In the genomic region with DNA sequence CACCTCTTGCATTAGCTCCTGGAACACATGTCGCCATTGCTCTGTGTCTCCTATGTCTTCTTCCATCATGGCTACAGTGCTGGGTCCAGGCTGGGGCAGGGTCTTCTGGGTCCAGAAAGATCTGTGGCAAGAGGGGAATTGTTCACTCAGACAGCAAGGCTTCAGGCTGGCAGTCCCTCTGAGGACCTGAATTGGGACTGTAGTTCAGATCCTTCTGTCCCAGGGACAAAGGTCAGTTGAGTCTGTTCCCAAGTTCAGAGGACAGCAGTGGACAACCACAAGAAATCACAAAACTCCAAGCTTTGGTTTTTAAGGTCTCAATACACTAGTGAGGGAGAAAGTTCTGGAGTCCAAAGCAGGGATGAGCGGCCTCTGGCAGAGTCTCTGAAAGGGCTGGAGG, we compare ENCODE assay signal across 31 mouse cellular contexts. TPM values are rescaled to one million over a fixed set of nuclear protein-coding genes. Genes with fewer than 3 reads are reported as not detected.
DNase-seq lines count a peak whose midpoint lies in the region; ATAC-seq and TF ChIP-seq lines count a peak whose summit lies in the region.
"Had no signal": no experiment of that assay in that cellular context is flagged by ENCODE, and none has a peak within 500 bp of the region (broad histone marks: within the 10 kb centered on the region; RNA-seq: fewer than 3 reads in every experiment).

No protein-coding gene starts in this region.

- no peaks in the 10 kb centered on the region for H3K27me3 ChIP-seq in heart, adult 2 months (ENCODE audit: control insufficient read depth, insufficient read depth, low read length)
- H3K27me3 ChIP-seq in liver, adult 2 months (ENCODE audit: control insufficient read depth, insufficient read depth, low read length), result no peaks in the 10 kb centered on the region
- H3K27me3 ChIP-seq in liver, embryonic 12.5 days (replicated peaks), result no peaks in the 10 kb centered on the region; the same call in 1 of the 2 replicates
- no peaks in the 10 kb centered on the region for H3K27me3 ChIP-seq in liver, postnatal 0 days (ENCODE audit: insufficient read depth, low read length)
- H3K27me3 ChIP-seq: embryonic facial prominence, embryonic 15.5 days; forebrain, embryonic 15.5 days; hindbrain, embryonic 12.5 days; intestine, embryonic 15.5 days; kidney, embryonic 15.5 days; limb, embryonic 13.5 days; lung, embryonic 15.5 days; midbrain, embryonic 13.5 days; neural tube, embryonic 13.5 days; Patski had no signal

- ATAC-seq in liver, embryonic 12.5 days, result no peak
- no peak for ATAC-seq in liver, postnatal 0 days
- ATAC-seq: forebrain, embryonic 15.5 days; hindbrain, postnatal 0 days; intestine, embryonic 15.5 days; midbrain, embryonic 13.5 days; Patski had no signal

- H3K4me3 ChIP-seq in heart, adult 2 months, result peak overlapping the region; percentile 57
- peak overlapping the region; percentile 72 for H3K4me3 ChIP-seq in liver, adult 2 months (ENCODE audit: insufficient read depth, low read depth, low read length)
- H3K4me3 ChIP-seq in liver, embryonic 12.5 days, result peak overlapping the region; percentile 27
- peak overlapping the region; percentile 42 for H3K4me3 ChIP-seq in liver, postnatal 0 days (ENCODE audit: low read depth, low read length)
- H3K4me3 ChIP-seq: embryonic facial prominence, embryonic 10.5 days; embryonic facial prominence, embryonic 15.5 days; forebrain, embryonic 15.5 days; hindbrain, embryonic 12.5 days; intestine, embryonic 15.5 days; kidney, embryonic 15.5 days; limb, embryonic 13.5 days; lung, embryonic 15.5 days; midbrain, embryonic 13.5 days; neural tube, embryonic 13.5 days had no signal

- intact Hi-C loops in heart, adult 2 months (cut with DNase I), result no loop called here
- intact Hi-C loops in heart, postnatal 36 days (cut with DNase I), result no loop called here

- H3K79me2 ChIP-seq in heart, adult 2 months (replicated peaks; ENCODE audit: control insufficient read depth, insufficient read depth, low read length), result no peaks in the 10 kb centered on the region
- peaks cover 9% of the 10 kb centered on the region; the same call in 1 of the 2 replicates for H3K79me2 ChIP-seq in liver, adult 2 months (ENCODE audit: control insufficient read depth, insufficient read depth, low read length)

- peaks cover 3% of the 10 kb centered on the region for H3K4me1 ChIP-seq in heart, adult 2 months (ENCODE audit: control insufficient read depth, insufficient read depth, low read length)
- H3K4me1 ChIP-seq in liver, adult 2 months (ENCODE audit: control insufficient read depth, insufficient read depth, low read length), result peaks cover 31% of the 10 kb centered on the region
- H3K4me1 ChIP-seq in liver, embryonic 12.5 days, result peaks cover 9% of the 10 kb centered on the region
- H3K4me1 ChIP-seq in liver, postnatal 0 days (ENCODE audit: insufficient read depth), result peaks cover 6% of the 10 kb centered on the region
- H3K4me1 ChIP-seq: embryonic facial prominence, embryonic 10.5 days; embryonic facial prominence, embryonic 15.5 days; forebrain, embryonic 15.5 days; hindbrain, embryonic 12.5 days; kidney, embryonic 15.5 days; limb, embryonic 13.5 days; lung, embryonic 15.5 days; midbrain, embryonic 13.5 days had no signal

- no peak for TF ChIP-seq CTCF in heart, adult 2 months (IDR thresholded peaks at IDR 0.05)
- no peak for TF ChIP-seq CTCF in liver, adult 2 months (IDR thresholded peaks at IDR 0.05; ENCODE audit: low read depth, low read length)
- no peak for TF ChIP-seq CTCF in liver, postnatal 0 days (IDR thresholded peaks at IDR 0.05; ENCODE audit: low read depth)

- no peak for TF ChIP-seq EP300 in heart, adult 2 months (IDR thresholded peaks at IDR 0.05; ENCODE audit: insufficient read depth, low read depth, low read length)
- TF ChIP-seq EP300 in liver, postnatal 0 days (IDR thresholded peaks at IDR 0.05; ENCODE audit: low read depth), result no peak

- H3K9me3 ChIP-seq in liver, embryonic 12.5 days (replicated peaks), result no peaks in the 10 kb centered on the region
- H3K9me3 ChIP-seq in liver, postnatal 0 days (ENCODE audit: low read length), result no peaks in the 10 kb centered on the region
- H3K9me3 ChIP-seq: embryonic facial prominence, embryonic 10.5 days; embryonic facial prominence, embryonic 15.5 days; forebrain, embryonic 15.5 days; hindbrain, embryonic 12.5 days; intestine, embryonic 15.5 days; kidney, embryonic 15.5 days; limb, embryonic 13.5 days; lung, embryonic 15.5 days; midbrain, embryonic 13.5 days; neural tube, embryonic 13.5 days had no signal

- peak overlapping the region; percentile 92 for H3K27ac ChIP-seq in heart, adult 2 months
- H3K27ac ChIP-seq in liver, adult 2 months (replicated peaks; ENCODE audit: insufficient read depth, low read depth, low read length), result peak overlapping the region; percentile 93
- peak overlapping the region; percentile 64 for H3K27ac ChIP-seq in liver, embryonic 12.5 days
- H3K27ac ChIP-seq in liver, postnatal 0 days (ENCODE audit: low read depth), result peak overlapping the region; percentile 90
- H3K27ac ChIP-seq: embryonic facial prominence, embryonic 10.5 days; embryonic facial prominence, embryonic 15.5 days; forebrain, embryonic 15.5 days; hindbrain, embryonic 12.5 days; hindbrain, postnatal 0 days; intestine, embryonic 15.5 days; kidney, embryonic 15.5 days; limb, embryonic 13.5 days; lung, embryonic 15.5 days; macrophage; midbrain, embryonic 13.5 days; neural tube, embryonic 13.5 days had no signal

- DNase-seq in heart, adult 2 months, result no peak
- no peak for DNase-seq in heart, postnatal 36 days
- peak; percentile 97 for DNase-seq in liver, adult 2 months (ENCODE audit: extremely low read depth, low read depth, low spot score)
- DNase-seq in liver, result no peak
- DNase-seq in liver, postnatal 0 days, result no peak
- no peak for DNase-seq in adrenal gland, postnatal 14 days
- DNase-seq: cerebellum, adult 18-20 months; cerebellum, postnatal 25 days had no signal

- WGBS in heart, adult 2 months, result 82% methylated on average over 2 of the region's 2 CpGs
- 36% methylated on average over 2 of the region's 2 CpGs for WGBS in liver, adult 2 months
- 66% methylated on average over 2 of the region's 2 CpGs for WGBS in liver, embryonic 12.5 days (ENCODE audit: insufficient replicate concordance)
- 61% methylated on average over 2 of the region's 2 CpGs for WGBS in liver, postnatal 0 days (ENCODE audit: insufficient replicate concordance)

- H3K36me3 ChIP-seq in heart, adult 2 months (ENCODE audit: control insufficient read depth, insufficient read depth, low read length), result no peaks in the 10 kb centered on the region
- peaks cover 5% of the 10 kb centered on the region for H3K36me3 ChIP-seq in liver, adult 2 months (ENCODE audit: control insufficient read depth, insufficient read depth, low read length)
- peaks cover 4% of the 10 kb centered on the region for H3K36me3 ChIP-seq in liver, embryonic 12.5 days
- H3K36me3 ChIP-seq in liver, postnatal 0 days (replicated peaks; ENCODE audit: insufficient read depth, low read length), result no peaks in the 10 kb centered on the region
- H3K36me3 ChIP-seq: embryonic facial prominence, embryonic 10.5 days; embryonic facial prominence, embryonic 15.5 days; forebrain, embryonic 15.5 days; hindbrain, embryonic 12.5 days; intestine, embryonic 15.5 days; kidney, embryonic 15.5 days; limb, embryonic 13.5 days; lung, embryonic 15.5 days; midbrain, embryonic 13.5 days; neural tube, embryonic 13.5 days had no signal

- no peak for TF ChIP-seq POLR2A in heart, adult 2 months (IDR thresholded peaks at IDR 0.05; ENCODE audit: insufficient read depth, low read depth, low read length)
- TF ChIP-seq POLR2A in liver, adult 2 months (IDR thresholded peaks at IDR 0.05; ENCODE audit: extremely low read depth, insufficient read depth, low read length), result peak; percentile 66; the same call in 1 of the 2 replicates

- H3K9ac ChIP-seq in heart, adult 2 months (ENCODE audit: low read depth, low read length), result peak overlapping the region; percentile 37
- H3K9ac ChIP-seq in liver, adult 2 months (ENCODE audit: low read depth, low read length), result peak overlapping the region; percentile 87
- H3K9ac ChIP-seq in liver, embryonic 12.5 days, result peak overlapping the region; percentile 5; the same call in 1 of the 2 replicates
- H3K9ac ChIP-seq in liver, postnatal 0 days (replicated peaks), result peak overlapping the region; percentile 63
- H3K9ac ChIP-seq: embryonic facial prominence, embryonic 15.5 days; forebrain, embryonic 15.5 days; hindbrain, embryonic 12.5 days; intestine, embryonic 15.5 days; kidney, embryonic 15.5 days; limb, embryonic 13.5 days; lung, embryonic 15.5 days; midbrain, embryonic 13.5 days; neural tube, embryonic 13.5 days had no signal

- H3K4me2 ChIP-seq in liver, embryonic 12.5 days, result peak overlapping the region; percentile 36
- peak overlapping the region; percentile 68 for H3K4me2 ChIP-seq in liver, postnatal 0 days (ENCODE audit: low read depth, low read length)
- H3K4me2 ChIP-seq: embryonic facial prominence, embryonic 15.5 days; forebrain, embryonic 15.5 days; hindbrain, embryonic 12.5 days; intestine, embryonic 15.5 days; kidney, embryonic 15.5 days; limb, embryonic 13.5 days; lung, embryonic 15.5 days; midbrain, embryonic 13.5 days; neural tube, embryonic 13.5 days had no signal

RNA-seq across cellular contexts. Expression of a gene that starts 0.8 kb away (rescaled TPM):
- 1 to 10 TPM; 3.5 to 3.8 TPM for total RNA-seq in heart, adult 2 months (2021)
- polyA plus RNA-seq in heart, adult 2 months (2012; rRNA removed), result 7.9 and 12.4 TPM in 2 replicates
- total RNA-seq in heart, postnatal 36 days (2021), result 1 to 10 TPM; 2.3 to 4.3 TPM
- total RNA-seq in liver, adult 2 months (2014; rRNA removed), result 14.5 and 19.8 TPM in 2 replicates
- polyA plus RNA-seq in liver, adult 2 months (2012; rRNA removed), result 57.5 and 61.0 TPM in 2 replicates
- 6.7 and 8.1 TPM in 2 replicates for polyA plus RNA-seq in liver, embryonic 12.5 days (2016; fragmentation: Nextera tagmentation; extraction: Ambion mirVana)
- 11.6 and 14.6 TPM in 2 replicates for polyA plus RNA-seq in liver, postnatal 0 days (2015; fragmentation: Nextera tagmentation; extraction: Ambion mirVana)
- total RNA-seq in adrenal gland, postnatal 14 days (2021), result 3.5 and 10.0 TPM in 2 replicates
- total RNA-seq: megakaryocyte-erythroid progenitor cell, adult 5-6 weeks; MEL had no signal
- polyA plus RNA-seq: embryonic facial prominence, embryonic 15.5 days; forebrain, embryonic 15.5 days; heart, embryonic 14.5 days; hindbrain, embryonic 12.5 days; hindbrain, postnatal 0 days; limb, embryonic 13.5 days; macrophage; midbrain, embryonic 13.5 days; neural tube, embryonic 13.5 days had no signal

RNA-seq across cellular contexts. Expression of a gene that starts 29.5 kb away (rescaled TPM):
- total RNA-seq in heart, adult 2 months (2021), result not detected
- 0.32 and 20.1 TPM in 2 replicates for polyA plus RNA-seq in heart, adult 2 months (2012; rRNA removed)
- total RNA-seq in heart, postnatal 36 days (2021), result under 1 TPM; 0.75 to 0.84 TPM
- total RNA-seq in liver, adult 2 months (2014; rRNA removed), result 0.37 and 0.47 TPM in 2 replicates
- 0.12 and 0.51 TPM in 2 replicates for polyA plus RNA-seq in liver, adult 2 months (2012; rRNA removed)
- polyA plus RNA-seq in liver, embryonic 12.5 days (2016; fragmentation: Nextera tagmentation; extraction: Ambion mirVana), result 17.0 and 18.7 TPM in 2 replicates
- polyA plus RNA-seq in liver, postnatal 0 days (2015; fragmentation: Nextera tagmentation; extraction: Ambion mirVana), result 235 and 247 TPM in 2 replicates
- total RNA-seq in adrenal gland, postnatal 14 days (2021), result 2.6 and 7.3 TPM in 2 replicates
- total RNA-seq: layer of hippocampus, adult 18-20 months; left cerebral cortex, adult 8-10 months; MEL had no signal
- polyA plus RNA-seq: embryonic facial prominence, embryonic 10.5 days had no signal

RNA-seq across cellular contexts. Expression of a gene that starts 38.2 kb away (rescaled TPM):
- total RNA-seq in heart, adult 2 months (2021), result 100 to 1,000 TPM; 223 to 289 TPM
- polyA plus RNA-seq in heart, adult 2 months (2012; rRNA removed), result 57.3 and 69.4 TPM in 2 replicates
- total RNA-seq in heart, postnatal 36 days (2021), result 100 to 1,000 TPM; 213 to 241 TPM
- 0.46 TPM in 1 of 2 replicates, not detected in the other for total RNA-seq in liver, adult 2 months (2014; rRNA removed)
- polyA plus RNA-seq in liver, adult 2 months (2012; rRNA removed), result not detected in 2 replicates
- 0.12 and 0.26 TPM in 2 replicates for polyA plus RNA-seq in liver, embryonic 12.5 days (2016; fragmentation: Nextera tagmentation; extraction: Ambion mirVana)
- 0.13 and 0.38 TPM in 2 replicates for polyA plus RNA-seq in liver, postnatal 0 days (2015; fragmentation: Nextera tagmentation; extraction: Ambion mirVana)
- 3.3 and 4.1 TPM in 2 replicates for total RNA-seq in adrenal gland, postnatal 14 days (2021)
- total RNA-seq: MEL had no signal
- polyA plus RNA-seq: limb, embryonic 13.5 days; macrophage; Patski had no signal

RNA-seq across cellular contexts. Expression of a gene that starts 43.6 kb away (rescaled TPM):
- total RNA-seq in heart, adult 2 months (2021), result not detected
- not detected in 2 replicates for polyA plus RNA-seq in heart, adult 2 months (2012; rRNA removed)
- not detected for total RNA-seq in heart, postnatal 36 days (2021)
- total RNA-seq in liver, adult 2 months (2014; rRNA removed), result not detected in 2 replicates
- polyA plus RNA-seq in liver, adult 2 months (2012; rRNA removed), result not detected in 2 replicates
- not detected in 2 replicates for polyA plus RNA-seq in liver, embryonic 12.5 days (2016; fragmentation: Nextera tagmentation; extraction: Ambion mirVana)
- not detected in 2 replicates for polyA plus RNA-seq in liver, postnatal 0 days (2015; fragmentation: Nextera tagmentation; extraction: Ambion mirVana)
- total RNA-seq in adrenal gland, postnatal 14 days (2021), result not detected in 2 replicates
- total RNA-seq: adrenal gland, postnatal 25 days; gastrocnemius, adult 18-20 months; gastrocnemius, postnatal 4 days; heart, postnatal 25 days; hindbrain, postnatal 0 days; megakaryocyte-erythroid progenitor cell, adult 5-6 weeks; MEL had no signal
- polyA plus RNA-seq: embryonic facial prominence, embryonic 10.5 days; forebrain, embryonic 15.5 days; heart, embryonic 14.5 days; hindbrain, embryonic 12.5 days; intestine, embryonic 15.5 days; kidney, embryonic 15.5 days; lung, embryonic 15.5 days; macrophage; midbrain, embryonic 13.5 days; Patski had no signal

Comparison
In these comparisons a context has a peak if more than half of its experiments do, and no peak if none do; other contexts are left out.
1. H3K9ac ChIP-seq: peak in every context shown above with its lines; median percentile 87 in liver, adult 2 months; 63 in liver, postnatal 0 days; 37 in heart, adult 2 months; 5 in liver, embryonic 12.5 days.
2. RNA of a gene that starts 38.2 kb away (total RNA-seq): 223 to 289 TPM in heart, adult 2 months and 213 to 241 TPM in heart, postnatal 36 days; 3.3 to 4.1 TPM in adrenal gland, postnatal 14 days and 0.46 TPM in liver, adult 2 months; every median in the first group is over 10 times any median in the second.
3. Peak in every context shown above with its lines, with median percentiles within 50 percentile points of each other: H3K27ac ChIP-seq and H3K4me3 ChIP-seq.